Mouse (Mus musculus) testis, adult 2 months (tissue): Measurements from ENCODE around the gene Syt9.

Experiments used
- CTCF ChIP-seq: fragments of 200-500 bp; IDR thresholded peaks from 2 replicates; pipeline ENCODE4 v1.5.1; 2012; ENCODE audit warnings: low read depth, mild to moderate bottlenecking, inconsistent platforms, low read length, moderate library complexity; ENCODE audit not compliant: control insufficient read depth, insufficient read depth, insufficient replicate concordance
- POLR2A ChIP-seq: fragments of 200-500 bp; IDR thresholded peaks from 2 replicates; pipeline ENCODE4 v1.6.1; 2012; ENCODE audit warnings: low read depth, mild to moderate bottlenecking, inconsistent platforms, low read length, moderate library complexity; ENCODE audit not compliant: control insufficient read depth

DNA sequence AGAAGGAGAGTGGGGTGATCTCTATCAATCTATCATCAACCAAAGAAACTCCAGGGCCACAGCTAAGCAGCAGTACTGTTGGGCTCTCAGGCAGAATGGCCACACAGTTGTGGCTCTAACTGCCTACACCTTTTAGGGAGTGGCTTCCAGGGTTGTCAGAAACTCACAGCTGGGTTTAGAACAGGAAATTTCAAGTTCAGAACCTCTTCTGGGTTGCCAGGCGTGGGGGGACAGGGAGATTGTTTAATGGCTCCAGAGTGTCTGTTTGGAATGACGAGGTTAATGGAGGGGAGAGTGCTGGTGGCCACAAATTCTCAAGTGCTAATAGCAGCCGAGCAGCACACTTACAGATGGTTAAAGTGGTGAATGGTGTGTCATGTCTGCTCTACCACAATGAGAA, 92.4 kb downstream of the Syt9 start:
- TF ChIP-seq POLR2A (no peak), CTCF (no peak)
